Mouse (Mus musculus): ENCODE results near the gene Adra1d. TPM values are rescaled to one million over a fixed set of nuclear protein-coding genes. Genes with fewer than 3 reads are reported as not detected.

Adra1d gene
- polyA plus RNA-seq, 1 experiment from 2014 or later: 0.44 TPM

DNA sequence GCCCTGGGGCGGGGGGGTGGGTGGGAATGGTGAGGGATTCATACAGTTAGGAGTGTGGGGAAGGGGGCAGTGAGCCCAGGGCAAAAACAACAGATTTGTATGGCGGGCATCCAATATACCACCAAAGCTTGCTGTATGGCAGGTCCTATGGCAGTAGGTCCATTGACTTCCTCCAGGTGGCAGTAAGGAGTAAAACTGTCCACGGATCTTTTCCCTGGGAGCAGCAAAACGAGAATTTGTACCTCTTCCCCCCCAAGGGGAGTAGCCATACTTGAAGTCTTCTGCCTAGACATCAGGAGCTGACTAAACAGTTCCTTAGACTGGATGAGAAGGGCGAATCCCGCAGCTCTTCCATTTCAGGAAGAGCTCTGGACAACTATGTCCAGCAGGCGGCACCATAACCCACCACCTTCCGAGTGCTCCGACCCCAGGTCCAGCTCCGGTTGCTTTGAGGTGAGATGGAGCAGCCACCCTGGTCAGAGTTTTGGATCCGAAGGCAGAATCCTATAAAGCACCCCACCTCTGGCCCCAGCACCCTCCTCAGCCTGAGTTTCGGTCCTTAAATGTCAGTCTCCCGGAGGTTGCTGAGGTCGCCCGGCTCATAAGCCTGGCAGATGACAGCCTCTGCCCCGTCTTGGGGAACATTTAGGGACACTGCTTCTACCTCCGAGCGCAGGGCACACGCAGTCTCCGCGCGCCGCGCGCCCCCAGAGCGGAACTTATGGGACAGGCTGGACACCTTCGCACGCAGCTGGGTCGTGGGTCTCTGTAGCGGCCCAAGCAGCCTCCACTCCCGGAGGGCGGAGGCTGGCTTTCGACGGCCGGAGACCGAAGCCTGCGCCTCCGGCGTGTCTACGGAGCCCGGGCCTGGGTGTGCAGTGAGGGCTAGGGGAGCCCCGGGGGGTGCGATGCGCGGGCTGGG lies 16.4 kb downstream of the Adra1d start:
- Histone ChIP-seq H3K27ac (replicated peaks) (no peak overlapping the region), H3K4me1 (replicated peaks; ENCODE audit: control insufficient read depth, insufficient read depth) (no peaks in the 10 kb centered on the region; the same call in 1 of the 2 replicates), H3K9ac (ENCODE audit: low read length) (peak overlapping the region; percentile 53), H3K9me3 (ENCODE audit: control insufficient read depth, low read length) (no peaks in the 10 kb centered on the region), H3K4me3 (ENCODE audit: low read depth, low read length) (peak overlapping the region; percentile 47), H3K4me2 (replicated peaks; ENCODE audit: low read depth) (peak overlapping the region; percentile 90), H3K27me3 (ENCODE audit: control insufficient read depth, insufficient read depth, low read length) (peaks cover 3% of the 10 kb centered on the region; the same call in 1 of the 2 replicates), H3K36me3 (ENCODE audit: control insufficient read depth, insufficient read depth, low read length) (no peaks in the 10 kb centered on the region)
- WGBS: 2% methylated on average over 45 of the region's 45 CpGs
- TF ChIP-seq EP300 (optimal IDR thresholded peaks at IDR 0.05) (no peak), CTCF (IDR thresholded peaks at IDR 0.05; ENCODE audit: low read depth) (peak; percentile 78)
- DNase-seq (ENCODE audit: low spot score) (peak; percentile 73), ATAC-seq (ENCODE audit: low FRiP score, low TSS enrichment) (peak; percentile 52)

DNA sequence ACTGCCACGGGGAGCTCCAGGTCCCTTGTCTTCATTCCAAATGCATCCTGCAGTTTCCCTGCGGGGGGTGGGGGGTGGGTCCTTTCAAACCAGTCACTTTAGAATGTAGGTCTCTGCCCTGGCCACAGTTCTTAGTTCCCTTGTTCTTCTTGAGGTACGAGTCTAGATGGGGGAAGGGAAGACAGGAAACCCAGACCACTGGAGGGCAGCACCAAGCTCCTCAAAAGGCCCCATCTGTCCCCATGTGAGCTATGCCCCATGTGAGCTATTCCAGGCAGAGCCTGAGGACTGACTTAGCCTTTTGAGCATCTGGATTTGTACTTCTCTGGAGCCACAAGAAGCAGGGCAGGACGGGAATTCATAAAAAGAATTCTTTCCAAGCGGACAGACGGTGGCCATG lies 19.6 kb downstream of the Adra1d start:
- DNase-seq (ENCODE audit: low spot score) (no peak), ATAC-seq (ENCODE audit: low FRiP score, low TSS enrichment) (no peak)
- H3K4me2 ChIP-seq (replicated peaks; ENCODE audit: low read depth): no peak overlapping the region
- no peaks in the 10 kb centered on the region for H3K9me3 ChIP-seq (ENCODE audit: control insufficient read depth, low read length)
- H3K9ac ChIP-seq (ENCODE audit: low read length): no peak overlapping the region
- no peaks in the 10 kb centered on the region; the same call in 1 of the 2 replicates for H3K4me1 ChIP-seq (replicated peaks; ENCODE audit: control insufficient read depth, insufficient read depth)
- WGBS: 44% methylated on average over 6 of the region's 6 CpGs
- no peaks in the 10 kb centered on the region for H3K36me3 ChIP-seq (ENCODE audit: control insufficient read depth, insufficient read depth, low read length)
- TF ChIP-seq EP300 (optimal IDR thresholded peaks at IDR 0.05) (no peak), CTCF (IDR thresholded peaks at IDR 0.05; ENCODE audit: low read depth) (peak; percentile 54)
- no peak overlapping the region for H3K4me3 ChIP-seq (ENCODE audit: low read depth, low read length)
- no peak overlapping the region for H3K27ac ChIP-seq (replicated peaks)
- H3K27me3 ChIP-seq (ENCODE audit: control insufficient read depth, insufficient read depth, low read length): peaks cover under 1% of the 10 kb centered on the region; the same call in 1 of the 2 replicates

DNA sequence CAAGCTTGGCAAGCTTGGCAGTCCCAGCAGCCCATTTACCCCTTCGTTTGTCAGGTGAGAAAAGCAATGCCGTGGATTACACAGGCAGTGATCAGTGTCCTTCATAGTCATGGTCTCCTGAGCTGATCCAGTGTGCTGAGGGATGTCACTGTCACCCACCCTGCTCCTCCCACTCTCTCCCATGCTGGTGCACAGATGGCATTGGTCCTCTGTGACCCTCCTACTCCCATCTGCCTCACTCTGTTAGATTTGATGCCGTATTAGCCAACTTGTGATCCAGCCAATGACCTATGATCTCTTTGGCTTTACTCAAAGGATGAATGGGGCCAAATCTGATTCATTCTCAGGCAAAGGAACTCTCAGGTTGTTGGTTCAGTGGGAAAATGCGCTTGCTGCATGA lies 20.4 kb downstream of the Adra1d start:
- Histone ChIP-seq H3K4me2 (replicated peaks; ENCODE audit: low read depth) (no peak overlapping the region), H3K9me3 (ENCODE audit: control insufficient read depth, low read length) (no peaks in the 10 kb centered on the region), H3K9ac (ENCODE audit: low read length) (no peak overlapping the region), H3K4me3 (ENCODE audit: low read depth, low read length) (no peak overlapping the region), H3K36me3 (ENCODE audit: control insufficient read depth, insufficient read depth, low read length) (no peaks in the 10 kb centered on the region), H3K27ac (replicated peaks) (no peak overlapping the region), H3K27me3 (ENCODE audit: control insufficient read depth, insufficient read depth, low read length) (no peaks in the 10 kb centered on the region), H3K4me1 (replicated peaks; ENCODE audit: control insufficient read depth, insufficient read depth) (no peaks in the 10 kb centered on the region; the same call in 1 of the 2 replicates)
- ATAC-seq (ENCODE audit: low FRiP score, low TSS enrichment): no peak
- WGBS: 83% methylated on average over 4 of the region's 4 CpGs
- DNase-seq (ENCODE audit: low spot score): no peak
- no peak for TF ChIP-seq CTCF (IDR thresholded peaks at IDR 0.05; ENCODE audit: low read depth)
- TF ChIP-seq EP300 (optimal IDR thresholded peaks at IDR 0.05): no peak

DNA sequence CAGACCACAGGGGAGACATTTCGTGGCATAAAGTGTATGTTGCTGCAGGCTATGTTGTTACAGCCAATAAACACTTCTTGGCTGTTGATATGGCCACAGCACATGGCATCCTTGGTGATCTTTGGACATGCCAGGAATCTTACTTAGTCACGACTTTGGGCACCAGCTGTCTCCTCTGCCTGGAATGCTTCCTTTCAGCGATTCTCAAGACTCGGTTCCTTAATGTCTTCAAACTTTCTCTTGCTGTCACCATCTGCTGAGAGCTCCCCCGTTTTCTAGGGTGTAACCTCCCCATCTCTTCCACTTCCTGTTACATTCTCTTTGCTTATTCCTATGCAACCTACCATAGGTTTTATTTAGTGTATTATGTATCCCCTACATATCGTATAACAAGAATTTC lies 22.3 kb downstream of the Adra1d start:
- ATAC-seq (ENCODE audit: low FRiP score, low TSS enrichment): no peak
- Histone ChIP-seq H3K27ac (replicated peaks) (no peak overlapping the region), H3K27me3 (ENCODE audit: control insufficient read depth, insufficient read depth, low read length) (no peaks in the 10 kb centered on the region), H3K9me3 (ENCODE audit: control insufficient read depth, low read length) (no peaks in the 10 kb centered on the region), H3K4me2 (replicated peaks; ENCODE audit: low read depth) (no peak overlapping the region), H3K36me3 (ENCODE audit: control insufficient read depth, insufficient read depth, low read length) (no peaks in the 10 kb centered on the region), H3K4me1 (replicated peaks; ENCODE audit: control insufficient read depth, insufficient read depth) (no peaks in the 10 kb centered on the region), H3K9ac (ENCODE audit: low read length) (no peak overlapping the region), H3K4me3 (ENCODE audit: low read depth, low read length) (no peak overlapping the region)
- DNase-seq (ENCODE audit: low spot score): no peak
- 82% methylated on average over 6 of the region's 6 CpGs for WGBS
- TF ChIP-seq CTCF (IDR thresholded peaks at IDR 0.05; ENCODE audit: low read depth): no peak
- TF ChIP-seq EP300 (optimal IDR thresholded peaks at IDR 0.05): no peak

DNA sequence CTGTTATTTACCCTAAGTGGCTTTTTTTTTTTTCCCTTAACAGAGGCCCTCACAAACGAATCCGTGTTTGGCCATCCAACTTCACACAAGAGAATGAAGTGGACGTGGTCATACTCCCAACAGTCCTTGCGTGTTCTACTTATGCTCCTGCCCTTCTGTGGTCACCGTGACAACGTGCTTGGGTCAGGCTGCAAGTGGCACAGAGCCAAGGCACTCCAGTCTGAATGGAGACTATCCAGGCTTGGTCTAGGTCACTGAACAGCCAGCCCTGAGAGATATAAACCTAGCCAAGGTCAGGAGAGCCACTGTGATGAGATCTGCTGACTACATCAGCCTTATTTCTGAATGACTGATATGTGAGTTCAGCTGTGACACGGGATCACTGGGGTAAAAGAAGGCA lies 23.7 kb downstream of the Adra1d start:
- no peak for TF ChIP-seq CTCF (IDR thresholded peaks at IDR 0.05; ENCODE audit: low read depth)
- no peak for TF ChIP-seq EP300 (optimal IDR thresholded peaks at IDR 0.05)
- Histone ChIP-seq H3K36me3 (ENCODE audit: control insufficient read depth, insufficient read depth, low read length) (no peaks in the 10 kb centered on the region), H3K9me3 (ENCODE audit: control insufficient read depth, low read length) (no peaks in the 10 kb centered on the region), H3K27ac (replicated peaks) (no peak overlapping the region), H3K4me2 (replicated peaks; ENCODE audit: low read depth) (no peak overlapping the region), H3K4me1 (replicated peaks; ENCODE audit: control insufficient read depth, insufficient read depth) (no peaks in the 10 kb centered on the region), H3K4me3 (ENCODE audit: low read depth, low read length) (no peak overlapping the region), H3K9ac (ENCODE audit: low read length) (no peak overlapping the region), H3K27me3 (ENCODE audit: control insufficient read depth, insufficient read depth, low read length) (no peaks in the 10 kb centered on the region)
- 60% methylated on average over 7 of the region's 7 CpGs for WGBS
- no peak for ATAC-seq (ENCODE audit: low FRiP score, low TSS enrichment)
- DNase-seq (ENCODE audit: low spot score): no peak

DNA sequence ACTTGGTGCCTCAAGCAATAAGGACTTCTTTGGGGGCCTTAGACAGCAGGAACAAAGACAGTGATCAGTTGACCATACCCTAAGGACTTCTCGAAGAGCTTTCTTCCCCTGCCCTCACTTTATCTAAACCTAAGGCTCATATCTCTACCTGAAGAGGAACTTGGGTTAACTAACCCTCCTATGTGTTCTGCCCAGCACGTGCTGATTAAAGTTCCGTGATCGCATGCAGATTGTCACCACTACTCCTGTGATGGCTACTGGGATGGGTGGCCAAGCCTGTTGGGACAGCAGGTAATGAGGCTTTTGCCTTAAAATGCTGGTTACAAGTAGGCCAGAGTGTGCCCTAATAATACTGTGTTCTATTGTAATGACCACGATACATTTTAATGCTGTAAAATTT lies 26.9 kb downstream of the Adra1d start:
- H3K9me3 ChIP-seq (ENCODE audit: control insufficient read depth, low read length): no peaks in the 10 kb centered on the region
- no peak overlapping the region for H3K4me3 ChIP-seq (ENCODE audit: low read depth, low read length)
- no peak overlapping the region for H3K9ac ChIP-seq (ENCODE audit: low read length)
- no peaks in the 10 kb centered on the region for H3K4me1 ChIP-seq (replicated peaks; ENCODE audit: control insufficient read depth, insufficient read depth)
- H3K27me3 ChIP-seq (ENCODE audit: control insufficient read depth, insufficient read depth, low read length): no peaks in the 10 kb centered on the region
- no peaks in the 10 kb centered on the region for H3K36me3 ChIP-seq (ENCODE audit: control insufficient read depth, insufficient read depth, low read length)
- ATAC-seq (ENCODE audit: low FRiP score, low TSS enrichment) (no peak), DNase-seq (ENCODE audit: low spot score) (no peak)
- no peak for TF ChIP-seq CTCF (IDR thresholded peaks at IDR 0.05; ENCODE audit: low read depth)
- no peak for TF ChIP-seq EP300 (optimal IDR thresholded peaks at IDR 0.05)
- WGBS: 87% methylated on average over 5 of the region's 5 CpGs
- no peak overlapping the region for H3K4me2 ChIP-seq (replicated peaks; ENCODE audit: low read depth)
- no peak overlapping the region for H3K27ac ChIP-seq (replicated peaks)
